Mouse (Mus musculus) liver, embryonic 14.5 days (tissue): ENCODE measurements around the gene Cry1. TPM values are rescaled to one million over a fixed set of nuclear protein-coding genes. Genes with fewer than 3 reads are reported as not detected.
A peak's percentile ranks its signal among the peaks of the same experiment; 100 is the strongest.

Source experiments
- ATAC-seq: fragments of 200-750 bp; cut with Nextera tagmentation; 2 replicates; pipeline ENCODE4 v1.8.0; 2017; ENCODE audit warnings: moderate number of reproducible peaks, mild to moderate bottlenecking, moderate library complexity; ENCODE audit not compliant: insufficient read depth
- DNase-seq, 3 experiments: peaks; one replicate each; pipeline ENCODE4 v3.0.0-alpha.2; 2012 to 2013; ENCODE audit warnings: low read depth in 3 of 3, low spot score in 3 of 3
- H3K27ac ChIP-seq: fragments of 300-500 bp; sonication (generic); 2 replicates; pipeline ENCODE4 v1.5.1; 2014; ENCODE audit warnings: moderate library complexity, mild to moderate bottlenecking, control low read depth, inconsistent platforms
- H3K27me3 ChIP-seq: fragments of 300-500 bp; sonication (generic); 2 replicates; pipeline ENCODE4 v1.6.1; 2014; ENCODE audit warnings: mild to moderate bottlenecking, low read length, moderate library complexity; ENCODE audit not compliant: control insufficient read depth, insufficient read depth
- H3K36me3 ChIP-seq: fragments of 300-500 bp; sonication (generic); replicated peaks from 2 replicates; pipeline ENCODE4 v1.6.1; 2014; ENCODE audit warnings: low read depth; ENCODE audit not compliant: control insufficient read depth, insufficient read depth
- H3K4me1 ChIP-seq, 2 experiments: fragments of 200-500 bp in 1 of 2; fragments of 300-500 bp in 1 of 2; sonication (generic) in 1 of 2; replicated peaks; 2 replicates each; pipeline ENCODE4 v1.6.1; 2012 to 2014; ENCODE audit warnings: antibody characterized with exemption in 1 of 2, inconsistent platforms in 1 of 2, low read length in 1 of 2; ENCODE audit not compliant: control insufficient read depth in 2 of 2, insufficient read depth in 2 of 2
- H3K4me2 ChIP-seq: fragments of 300-500 bp; sonication (generic); 2 replicates; pipeline ENCODE4 v1.6.1; 2014; ENCODE audit warnings: low read depth, mild to moderate bottlenecking, control low read depth, moderate library complexity
- H3K4me3 ChIP-seq, 2 experiments: fragments of 200-500 bp in 1 of 2; fragments of 300-500 bp in 1 of 2; sonication (generic) in 1 of 2; 2 replicates each; pipeline ENCODE4 v1.5.1; 2012 to 2014; ENCODE audit warnings: low read depth in 2 of 2, low read length in 2 of 2, mild to moderate bottlenecking in 2 of 2, control low read depth in 1 of 2, inconsistent platforms in 1 of 2, moderate library complexity in 1 of 2; ENCODE audit not compliant: insufficient read depth in 1 of 2
- H3K9ac ChIP-seq: fragments of 300-500 bp; sonication (generic); replicated peaks from 2 replicates; pipeline ENCODE4 v1.6.1; 2014; ENCODE audit warnings: mild to moderate bottlenecking, control low read depth, moderate library complexity
- H3K9me3 ChIP-seq: fragments of 300-500 bp; sonication (generic); 2 replicates; pipeline ENCODE4 v1.6.1; 2016; ENCODE audit warnings: low read length, mixed read lengths; ENCODE audit not compliant: control insufficient read depth
- CTCF ChIP-seq: IDR thresholded peaks from 2 replicates; pipeline ENCODE4 v1.5.1; 2016; ENCODE audit warnings: antibody characterized with exemption, low read depth, control low read depth
- EP300 ChIP-seq: IDR thresholded peaks from 2 replicates; pipeline ENCODE4 v1.6.1; 2016; ENCODE audit warnings: antibody characterized with exemption, low read depth
- WGBS: fragments of 180-500 bp; shearing (Covaris S2); extraction: QIAGEN DNeasy Blood & Tissue Kit; methylation state at CpG from one replicate; pipeline ENCODE4 v1.1.7; 2014; ENCODE audit not compliant: insufficient replicate concordance; 5-methylcytosine and 5-hydroxymethylcytosine counted together
- polyA plus RNA-seq, 2 experiments: library from polyadenylated mRNA; depleted of rRNA in 1 of 2; stranded (reverse) in 1 of 2; unstranded in 1 of 2; fragments of >200 nt; fragmentation: Nextera tagmentation in 1 of 2; extraction: Ambion mirVana in 1 of 2; gene quantifications; 2 replicates each; pipeline versions ENCODE4 v1.2.1 to v1.2.3; 2012 to 2014

The Cry1 gene
- polyA plus RNA-seq, 2 experiments = 2.3 to 4.4 TPM

GRCm38 (mm10) chr10:85127395-85128287 is 57.2 kb downstream of the Cry1 start, which contains the start of gene Mterf2:
Gene Mterf2 (minus strand): TSS chr10:85128027.
- Histone ChIP-seq H3K9me3 (no peaks in the 10 kb centered on the region), H3K27ac (no peak within 1 kb of the TSS), H3K4me2 (peak within 1 kb of the TSS; percentile 79), H3K27me3 (no peaks in the 10 kb centered on the region), H3K4me1 (peaks cover 5 to 9% of the 10 kb centered on the region in 2 experiments; a peak in 3 of 4 replicates), H3K9ac (peak within 1 kb of the TSS; percentile 51), H3K36me3 (no peaks in the 10 kb centered on the region), H3K4me3 (peak within 1 kb of the TSS; percentile 55 to 67)
- 6% methylated on average over 20 of the region's 20 CpGs for WGBS
- ATAC-seq = peak; percentile 100
- TF ChIP-seq EP300 (no peak), CTCF (peak; percentile 44)
- DNase-seq = peak; percentile 95 to 97 (median 96)

GRCm38 (mm10) chr10:85125184-85125583 is 59.7 kb downstream of the Cry1 start:
- no peaks in the 10 kb centered on the region for H3K27me3 ChIP-seq
- TF ChIP-seq EP300 = no peak
- no peak for TF ChIP-seq CTCF
- no peak overlapping the region for H3K27ac ChIP-seq
- peaks cover 5 to 9% of the 10 kb centered on the region in 2 experiments; a peak in 3 of 4 replicates for H3K4me1 ChIP-seq
- H3K4me3 ChIP-seq = no peak overlapping the region
- no peaks in the 10 kb centered on the region for H3K9me3 ChIP-seq
- ATAC-seq (no peak), DNase-seq (no peak)
- peaks cover 3% of the 10 kb centered on the region; the same call in 1 of the 2 replicates for H3K36me3 ChIP-seq
- no peak overlapping the region for H3K4me2 ChIP-seq
- H3K9ac ChIP-seq = no peak overlapping the region
- WGBS = 77% methylated on average over 13 of the region's 13 CpGs

GRCm38 (mm10) chr10:85114409-85114808 is 70.5 kb downstream of the Cry1 start:
- WGBS = 76% methylated on average over 4 of the region's 4 CpGs
- ATAC-seq (no peak), DNase-seq (no peak)
- no peaks in the 10 kb centered on the region for H3K27me3 ChIP-seq
- no peaks in the 10 kb centered on the region for H3K9me3 ChIP-seq
- H3K4me2 ChIP-seq = no peak overlapping the region
- H3K36me3 ChIP-seq = no peaks in the 10 kb centered on the region; the same call in none of the 2 replicates
- TF ChIP-seq EP300 (no peak), CTCF (no peak)
- H3K27ac ChIP-seq = no peak overlapping the region
- H3K4me3 ChIP-seq = no peak overlapping the region
- no peak overlapping the region for H3K9ac ChIP-seq
- no peaks in the 10 kb centered on the region for H3K4me1 ChIP-seq

- H3K27ac ChIP-seq = peak overlapping the region; percentile 30; the same call in 1 of the 2 replicates
- H3K27me3 ChIP-seq = no peaks in the 10 kb centered on the region
- ATAC-seq (peak; percentile 14), DNase-seq (peak in 1 of 3 experiments; percentile 22)
- TF ChIP-seq CTCF (no peak; the same call in 1 of the 2 replicates), EP300 (no peak)
- peak overlapping the region; percentile 94 for H3K9ac ChIP-seq
- no peaks in the 10 kb centered on the region for H3K9me3 ChIP-seq
- peak overlapping the region; percentile 80 for H3K4me2 ChIP-seq
- no peaks in the 10 kb centered on the region for H3K36me3 ChIP-seq
- peak overlapping the region; percentile 76 to 95 for H3K4me3 ChIP-seq
- 2% methylated on average over 34 of the region's 34 CpGs for WGBS
- peaks cover 5 to 8% of the 10 kb centered on the region in 2 experiments for H3K4me1 ChIP-seq
Measured at GRCm38 (mm10) chr10:85103085-85103885, 81.6 kb downstream of the Cry1 start.
